Mouse (Mus musculus): ENCODE measurements around the gene 2610507B11Rik.
"Not testable (repeated sequence)": the region's sequence is repeated elsewhere in the genome, so short reads cannot be mapped to it uniquely, and the experiment has no call there.

Gene 2610507B11Rik

DNA sequence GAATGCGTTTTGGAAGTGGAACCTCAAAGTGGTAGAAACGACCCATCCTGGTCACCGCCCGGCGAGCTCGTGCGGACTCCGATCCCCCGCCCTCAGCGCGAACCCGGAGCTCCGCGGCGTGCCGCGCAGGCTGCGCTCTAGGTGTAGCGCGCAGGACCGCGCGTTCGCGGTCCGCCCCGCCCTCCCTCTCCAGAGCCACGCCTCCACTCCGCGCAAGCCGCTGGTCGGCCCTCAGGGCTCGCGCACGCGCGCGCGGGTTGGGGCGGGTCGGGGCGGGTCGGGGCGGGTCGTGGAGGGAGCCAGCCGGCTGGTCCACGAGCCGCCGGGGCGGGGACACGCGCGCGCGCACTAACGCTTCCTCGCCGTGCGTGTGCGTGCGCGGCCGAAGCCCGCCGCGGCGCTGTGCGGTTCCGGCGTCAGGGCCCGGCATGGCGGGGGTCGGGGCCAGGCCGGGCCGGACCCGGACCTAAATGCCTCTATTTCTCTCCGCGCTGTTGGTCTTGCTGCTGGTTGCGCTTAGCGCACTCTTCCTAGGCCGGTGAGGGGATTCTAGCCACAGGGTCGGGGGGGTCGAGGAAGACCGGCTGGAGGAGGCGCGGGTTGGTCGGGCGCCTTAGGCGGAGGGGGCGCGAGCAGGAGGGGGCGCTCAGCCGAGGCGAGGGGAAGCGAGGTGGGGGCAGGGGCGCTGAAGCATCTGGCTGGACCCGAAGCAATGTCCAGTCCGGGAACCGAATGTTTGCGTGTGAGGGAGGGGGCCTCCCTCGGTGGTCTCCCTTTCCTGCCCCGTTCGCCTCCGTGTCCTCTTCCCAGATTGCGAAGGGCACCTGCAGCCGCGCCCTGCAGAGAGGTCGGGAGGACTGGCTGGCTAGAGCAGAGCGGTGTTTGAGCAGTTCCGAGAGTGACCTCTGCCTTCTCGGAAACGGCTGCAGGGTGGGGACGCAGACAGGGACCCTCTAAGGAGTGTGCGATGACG, at the start of gene 2610507B11Rik:
Gene 2610507B11Rik (plus strand): TSS at position 373 of the 973 bp plus-strand sequence.
- DNase-seq (ENCODE audit: low spot score in 2 of 2), result peak; percentile 69 to 83

DNA sequence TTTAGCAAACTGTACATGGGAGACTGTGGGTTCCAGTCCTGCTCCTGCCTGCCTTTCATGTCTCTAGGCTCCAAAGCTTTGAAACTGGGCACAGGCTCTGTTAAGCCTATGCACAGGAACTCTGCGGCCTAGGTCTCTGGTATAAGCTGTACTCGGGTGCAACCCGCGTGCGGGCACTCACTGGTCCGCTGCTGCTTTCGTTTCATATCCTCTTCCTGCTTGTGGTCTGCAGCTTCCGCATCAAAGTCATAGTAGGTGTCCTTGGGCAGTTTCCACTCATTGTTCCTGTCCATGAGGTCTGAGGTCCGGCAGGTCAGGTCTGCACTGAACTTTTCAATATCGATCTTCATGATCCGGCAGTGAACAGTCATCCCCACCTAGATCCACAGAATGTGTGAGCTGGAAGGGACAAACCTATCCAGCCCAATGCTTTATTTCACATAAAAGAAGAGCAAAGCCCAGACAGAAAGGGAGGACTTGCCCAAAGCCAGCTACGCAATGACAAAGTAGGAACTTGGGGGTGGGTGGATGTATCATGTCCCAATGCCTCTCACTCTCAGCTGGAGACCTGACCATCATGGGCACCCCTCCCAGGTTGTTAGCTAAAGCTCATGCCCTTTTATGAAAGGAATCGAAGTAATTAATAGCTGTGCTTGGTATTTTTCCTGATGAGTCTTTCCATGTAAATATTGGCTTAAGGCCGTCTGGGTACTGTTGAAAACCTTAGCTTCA, 48.3 kb upstream of the 2610507B11Rik start:
- DNase-seq (ENCODE audit: low spot score in 2 of 2), result no peak

DNA sequence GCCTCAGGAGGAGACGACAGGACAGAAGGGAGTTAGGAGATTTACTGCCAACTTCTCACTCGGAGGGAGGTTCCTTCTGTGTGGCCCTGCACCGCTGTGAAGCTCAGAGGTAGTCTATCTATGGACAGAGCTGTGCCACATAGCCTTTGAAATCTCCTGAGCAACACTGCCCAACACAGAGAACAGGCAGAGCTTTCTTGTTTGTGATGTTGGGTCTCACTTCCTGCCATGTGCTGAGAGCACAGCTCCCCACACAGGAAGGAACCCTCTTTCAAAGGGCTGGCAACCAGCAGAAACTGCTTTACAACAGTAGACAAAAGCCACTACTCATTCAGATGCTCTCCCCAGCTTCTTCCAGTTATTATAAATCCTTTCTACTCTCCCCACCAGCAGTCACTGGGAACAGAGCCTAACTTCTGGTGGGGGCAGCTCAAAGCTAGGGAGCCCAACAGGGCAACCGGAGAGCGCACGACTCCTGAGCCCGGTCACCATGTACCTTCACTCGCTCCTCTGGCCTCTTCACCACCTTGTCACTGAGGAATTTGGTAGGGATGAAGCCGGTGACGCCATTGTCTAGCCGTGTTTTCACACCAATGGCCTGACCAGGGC, 45.7 kb upstream of the 2610507B11Rik start:
- DNase-seq (ENCODE audit: low spot score in 2 of 2), result peak in 1 of 2 experiments; percentile 26

DNA sequence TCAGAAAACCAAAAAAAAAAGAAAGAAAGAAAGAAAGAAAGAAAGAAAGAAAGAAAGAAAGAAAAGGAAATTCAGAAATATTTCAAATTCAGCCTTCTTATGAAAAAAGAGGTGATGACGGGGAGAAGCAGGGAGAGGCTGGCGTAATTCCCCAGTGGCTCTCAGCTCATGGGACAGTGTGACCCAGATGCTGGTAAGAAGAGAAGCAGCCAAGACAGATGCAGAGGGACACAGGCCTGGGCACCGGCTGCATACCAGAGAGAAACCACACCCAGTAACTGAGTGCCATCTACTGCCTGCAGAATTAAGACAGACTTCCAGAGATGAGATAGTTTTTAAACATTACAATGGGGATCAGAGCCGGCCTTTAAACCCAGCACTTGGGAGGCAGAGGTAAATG, 38.0 kb upstream of the 2610507B11Rik start:
- no peak for DNase-seq (ENCODE audit: low spot score in 2 of 2)

DNA sequence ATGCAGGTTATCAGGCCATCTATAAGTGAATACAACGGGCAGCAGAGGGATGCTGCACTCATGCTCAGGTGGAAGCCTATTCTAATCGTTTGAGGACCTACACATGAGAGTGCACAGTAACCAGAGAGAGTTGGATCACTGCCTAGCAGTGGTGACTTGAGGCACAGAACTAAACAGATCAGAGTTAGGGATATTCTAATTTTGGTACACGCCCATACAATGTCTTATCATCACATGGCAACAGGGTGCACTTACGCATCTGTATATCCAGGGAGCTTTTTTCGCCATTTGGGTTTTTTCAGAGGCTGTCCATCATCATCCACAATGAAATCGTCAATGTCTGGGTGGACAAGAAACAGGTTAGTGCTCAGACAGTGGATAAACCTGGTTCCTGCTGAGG, 30.0 kb upstream of the 2610507B11Rik start:
- DNase-seq (ENCODE audit: low spot score in 2 of 2), result no peak

DNA sequence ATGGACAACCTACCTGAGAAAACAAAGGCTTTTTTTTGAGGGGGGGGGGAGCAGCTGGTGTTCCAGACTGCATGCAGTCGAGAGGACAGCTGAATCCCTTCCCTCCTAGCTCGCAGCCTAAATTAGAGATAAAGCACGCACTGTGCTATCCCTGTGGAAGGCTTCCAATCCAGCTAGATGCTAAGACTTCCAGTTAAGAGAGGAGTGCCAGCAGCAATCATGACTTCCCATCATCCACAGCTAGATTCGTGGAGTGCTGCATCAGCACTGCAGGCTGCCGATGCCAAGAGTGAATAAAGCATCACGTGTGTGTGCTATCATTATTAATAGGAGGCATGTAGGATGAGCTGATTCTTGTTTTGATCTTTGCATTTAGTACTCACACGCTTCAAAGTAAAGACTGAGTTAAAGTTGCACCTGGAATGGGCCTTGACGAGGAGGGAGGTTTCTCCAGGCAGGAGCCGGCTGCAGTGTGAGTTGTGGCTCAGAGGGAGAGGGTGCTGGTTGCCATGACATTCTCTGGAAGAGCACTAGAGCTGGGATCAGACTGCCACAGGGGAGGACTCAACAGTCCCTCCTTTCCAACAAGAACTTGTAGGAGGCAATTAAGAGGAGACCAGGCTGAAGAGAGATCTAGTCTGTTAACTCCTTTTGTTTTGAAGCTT, 21.2 kb upstream of the 2610507B11Rik start:
- peak; percentile 55 to 64 for DNase-seq (ENCODE audit: low spot score in 2 of 2)

DNA sequence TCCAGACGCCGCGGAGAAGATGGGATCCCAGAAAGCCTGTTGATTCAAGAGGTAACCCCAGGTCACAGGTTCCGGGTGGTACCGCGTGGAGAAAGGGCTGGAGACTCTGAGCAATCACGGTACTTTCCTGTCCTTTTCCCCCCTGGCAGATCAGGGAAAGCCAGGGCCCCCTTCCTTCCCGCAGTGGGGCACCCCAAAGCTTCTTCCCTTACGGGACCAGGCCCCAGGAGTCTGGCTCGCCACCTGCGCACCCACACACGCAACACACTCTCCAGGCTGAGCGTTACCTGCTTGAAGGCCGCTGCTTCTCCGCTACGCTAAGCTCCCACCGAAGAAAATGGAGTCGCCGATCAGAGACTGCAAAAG, 16.3 kb upstream of the 2610507B11Rik start:
- peak in 1 of 2 experiments; percentile 7 for DNase-seq (ENCODE audit: low spot score in 2 of 2)

DNA sequence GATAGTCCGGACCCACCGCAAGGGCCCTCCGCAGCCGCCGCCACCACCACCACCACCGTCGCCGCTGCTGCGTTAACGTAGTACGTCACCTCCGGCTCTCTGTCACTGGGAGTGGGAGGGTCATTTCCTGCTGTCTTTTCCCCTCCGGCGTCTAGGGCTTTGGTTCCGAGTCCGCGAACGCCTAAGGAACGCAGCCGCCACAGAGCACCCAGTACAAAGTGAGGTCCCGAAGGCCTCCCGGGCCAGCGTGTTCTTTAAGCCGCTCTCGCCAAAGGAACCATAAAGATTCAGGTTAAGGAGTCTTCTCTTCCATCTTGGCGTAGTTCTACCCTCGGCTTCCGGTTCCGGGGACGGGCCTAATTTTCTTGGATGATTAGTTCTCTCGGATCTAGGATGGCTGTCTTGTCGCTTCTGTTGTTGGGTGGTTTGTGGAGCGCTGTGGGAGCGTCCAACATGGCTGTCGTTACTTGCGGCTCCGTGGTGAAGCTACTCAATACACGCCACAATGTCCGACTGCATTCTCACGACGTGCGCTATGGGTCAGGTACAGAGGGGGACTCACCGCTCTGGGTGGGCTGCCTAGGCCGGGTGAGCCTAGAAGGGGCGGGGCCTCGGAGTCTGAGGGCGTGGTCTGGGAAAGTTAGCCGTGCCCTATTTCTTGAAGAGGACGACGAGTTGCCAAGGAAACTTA, 15.8 kb upstream of the 2610507B11Rik start, which contains the start of the genes Sdf2 and Supt6:
Gene Sdf2 (plus strand): TSS at position 120 of the 691 bp plus-strand sequence.
Gene Supt6 (minus strand): TSS at position 361 of the 691 bp plus-strand sequence.
- DNase-seq (ENCODE audit: low spot score in 2 of 2), result peak; percentile 61 to 87

DNA sequence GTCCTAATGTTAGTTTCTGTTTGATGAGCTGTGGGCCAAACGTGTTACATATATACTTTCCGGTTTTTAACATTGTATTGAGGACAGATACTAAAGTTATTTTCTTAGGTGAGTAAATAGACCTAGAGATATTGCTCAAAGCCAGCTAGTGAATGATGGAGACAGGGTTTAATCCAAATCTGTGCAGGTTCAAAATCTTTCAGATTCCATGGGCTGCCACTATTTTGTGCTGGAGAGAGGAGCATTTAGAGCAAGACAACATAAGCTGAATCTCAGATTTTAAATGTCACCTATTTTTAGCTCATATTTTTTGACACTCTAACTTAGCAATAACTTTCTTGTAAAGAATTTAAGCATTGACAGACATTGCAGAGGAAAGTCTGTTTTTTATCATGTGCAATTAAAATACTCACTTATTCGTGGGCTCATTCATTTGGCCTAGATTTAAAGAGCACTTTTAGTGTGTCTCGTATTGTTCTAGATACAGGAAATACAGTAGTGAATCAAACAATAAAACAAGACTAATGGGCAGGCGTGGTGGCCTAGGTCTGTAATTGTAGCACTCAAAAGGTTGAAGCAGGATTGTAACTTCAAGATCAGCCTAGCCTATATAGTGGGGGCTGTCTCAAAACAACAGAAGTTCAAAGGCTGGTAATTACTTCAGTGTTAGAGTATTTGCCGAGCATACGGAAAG, 15.1 kb upstream of the 2610507B11Rik start:
- no peak for DNase-seq (ENCODE audit: low spot score in 2 of 2)

DNA sequence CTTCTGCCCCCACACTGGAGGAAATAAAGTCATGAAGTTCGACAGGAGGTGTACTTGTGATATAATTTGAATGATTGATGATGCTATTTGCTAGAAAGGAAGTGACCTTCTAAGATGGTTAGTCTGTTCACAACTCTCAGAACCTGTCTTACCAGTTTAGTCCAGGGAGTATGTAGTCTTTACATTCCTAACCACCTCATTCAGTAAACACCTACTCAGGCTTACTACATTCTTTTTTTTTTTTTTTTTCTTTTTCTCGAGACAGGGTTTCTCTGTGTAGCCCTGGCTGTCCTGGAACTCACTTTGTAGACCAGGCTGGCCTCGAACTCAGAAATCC, 14.6 kb upstream of the 2610507B11Rik start:
- no peak for DNase-seq (ENCODE audit: low spot score in 2 of 2)

DNA sequence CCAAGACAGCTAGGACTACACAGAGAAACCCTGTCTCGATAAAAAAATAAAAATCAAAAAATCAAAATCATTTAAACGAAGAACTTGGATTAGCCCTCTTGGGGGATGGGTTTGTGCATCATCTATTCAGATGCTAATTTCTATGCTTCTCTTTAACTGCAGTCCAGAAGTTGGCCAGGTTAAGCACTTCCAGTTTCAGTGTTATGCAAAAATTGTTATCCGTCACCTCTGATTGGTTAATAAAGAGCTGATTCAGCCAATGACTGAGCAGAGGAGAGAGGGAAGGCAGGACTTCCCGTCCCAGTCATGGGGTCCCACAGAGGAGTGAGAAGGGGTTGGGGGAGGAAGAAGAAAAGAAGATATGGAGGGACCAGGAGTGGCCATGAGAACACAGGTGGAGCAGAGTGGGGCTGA, 13.8 kb upstream of the 2610507B11Rik start:
- no peak for DNase-seq (ENCODE audit: low spot score in 2 of 2)

DNA sequence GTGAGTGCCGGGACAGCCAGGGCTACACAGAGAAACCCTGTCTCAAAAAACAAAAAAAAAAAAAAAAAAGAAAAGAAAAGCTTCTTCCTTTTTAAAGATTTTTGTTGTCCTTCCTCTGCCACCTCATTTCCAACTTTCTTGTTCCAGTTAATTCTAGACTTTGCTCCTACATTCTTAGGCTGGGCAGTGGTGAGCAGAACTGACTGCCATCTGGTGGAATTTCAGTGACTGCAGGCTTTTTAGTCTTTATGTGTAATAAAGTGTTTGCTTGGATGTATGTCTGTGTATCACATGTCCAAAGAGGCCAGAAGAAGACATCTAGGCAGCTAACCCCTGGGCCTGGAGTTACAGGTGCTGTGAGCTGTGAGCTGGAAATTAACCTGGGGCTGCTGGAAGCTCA, 4.9 kb upstream of the 2610507B11Rik start:
- DNase-seq (ENCODE audit: low spot score in 2 of 2), result no peak

DNA sequence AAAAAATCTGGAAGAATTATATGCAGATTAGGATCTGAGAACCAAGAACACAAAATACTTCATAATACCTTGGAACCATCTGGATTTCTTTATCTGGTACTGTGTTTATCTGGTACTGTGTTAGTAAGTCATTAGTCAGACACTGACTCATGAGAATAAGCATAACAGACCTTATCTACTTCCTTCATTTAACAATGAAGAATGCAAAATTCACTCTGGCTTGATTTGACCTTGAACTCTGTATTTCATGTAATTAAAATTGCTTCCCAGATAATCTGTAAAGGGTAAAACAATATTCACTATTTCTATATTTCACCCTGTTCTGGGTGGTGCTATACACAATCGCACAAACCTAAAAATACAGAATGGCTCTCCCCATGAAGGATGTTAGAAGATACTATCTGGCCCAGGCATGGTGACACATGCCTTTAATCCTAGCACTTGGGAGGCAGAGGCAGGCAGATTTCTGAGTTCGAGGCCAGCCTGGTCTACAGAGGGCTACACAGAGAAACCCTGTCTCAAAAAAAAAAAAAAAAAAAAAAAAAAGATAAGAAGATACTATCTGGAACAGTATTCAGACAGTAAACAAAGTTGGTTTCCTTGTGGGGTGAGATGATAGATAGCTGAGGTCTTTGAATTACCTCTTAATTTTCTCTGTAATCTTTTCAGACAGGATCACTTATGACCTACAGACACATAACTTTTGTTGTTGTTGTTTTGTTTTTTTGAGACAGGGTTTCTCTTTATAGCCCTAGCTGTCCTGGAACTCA, 878 bp upstream of the 2610507B11Rik start:
- no peak for DNase-seq (ENCODE audit: low spot score in 2 of 2)

DNA sequence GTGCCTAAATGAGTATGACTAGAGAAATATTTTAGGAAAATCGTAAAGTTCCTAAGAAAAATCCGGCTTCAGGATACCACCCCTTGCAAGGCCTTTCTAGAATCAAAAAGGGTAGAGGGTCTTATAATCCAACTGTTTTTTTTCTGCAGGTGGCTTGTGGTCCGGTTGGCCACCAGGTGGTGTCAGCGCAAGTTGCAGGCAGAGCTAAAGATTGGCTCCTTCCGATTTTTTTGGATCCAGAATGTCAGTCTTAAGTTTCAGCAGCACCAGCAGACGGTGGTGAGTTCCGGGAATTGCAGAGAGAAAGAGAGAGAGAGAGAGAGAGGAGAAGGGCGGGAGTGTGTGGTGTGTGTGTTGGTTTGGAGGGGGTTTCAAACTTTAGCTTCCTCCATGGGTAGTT, 998 bp downstream of the 2610507B11Rik start:
- peak in 1 of 2 experiments; percentile 39 for DNase-seq (ENCODE audit: low spot score in 2 of 2)

DNA sequence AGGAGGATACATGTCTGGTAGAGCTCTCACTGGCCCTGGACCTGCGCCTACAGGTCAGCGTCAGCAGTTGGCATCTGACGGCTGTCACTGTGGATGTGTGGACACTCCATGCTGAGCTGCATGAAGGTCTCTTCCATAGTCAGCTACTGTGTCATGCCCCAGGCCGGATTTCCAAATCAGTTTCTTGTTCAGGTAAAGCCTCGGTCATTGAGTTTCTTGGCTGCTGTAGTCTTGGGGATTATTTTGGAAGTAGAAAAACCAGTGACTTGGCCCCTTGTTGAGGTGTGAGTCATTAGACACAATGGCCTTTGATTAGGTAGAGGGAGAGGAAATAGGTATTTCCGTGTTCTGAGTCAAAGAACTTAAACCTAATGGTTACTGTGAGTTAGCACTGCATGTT, 4.0 kb downstream of the 2610507B11Rik start:
- no peak for DNase-seq (ENCODE audit: low spot score in 2 of 2)

DNA sequence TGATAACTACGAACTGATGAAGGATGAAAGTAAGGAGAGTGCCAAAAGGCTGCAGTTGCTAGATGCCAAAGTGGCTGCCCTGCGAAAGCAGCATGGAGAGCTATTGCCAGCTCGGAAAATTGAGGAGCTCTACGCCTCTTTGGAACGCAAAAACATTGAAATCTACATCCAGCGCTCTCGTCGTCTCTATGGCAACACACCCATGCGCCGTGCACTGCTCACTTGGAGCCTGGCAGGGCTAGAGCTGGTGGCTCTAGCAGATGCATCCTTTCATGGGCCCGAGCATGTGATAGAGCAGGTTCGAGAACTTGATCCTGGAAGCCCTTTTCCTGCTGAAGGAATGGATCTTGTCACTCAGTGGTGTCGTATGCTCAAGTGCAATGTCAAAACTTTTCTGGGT, 10.4 kb downstream of the 2610507B11Rik start:
- peak; percentile 43 to 79 for DNase-seq (ENCODE audit: low spot score in 2 of 2)

DNA sequence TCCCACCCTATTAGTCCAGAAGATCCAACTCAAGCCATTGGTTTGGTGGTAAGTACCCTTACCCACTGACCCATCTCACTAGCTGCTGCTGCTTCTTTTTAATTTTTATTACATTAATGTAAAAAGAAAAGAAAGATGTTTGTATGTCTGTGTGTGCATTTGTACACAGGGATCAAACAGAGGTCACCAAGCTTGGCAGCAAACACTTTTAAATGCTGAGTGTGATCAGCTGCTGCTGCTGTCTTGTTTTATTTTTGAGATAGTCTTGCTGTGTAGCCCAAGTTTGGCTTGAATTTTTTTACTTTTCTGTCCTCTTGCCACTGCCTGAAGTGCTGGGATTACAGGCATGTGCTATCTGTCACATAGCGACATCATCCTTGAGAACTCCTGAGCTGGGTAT, 14.0 kb downstream of the 2610507B11Rik start:
- DNase-seq (ENCODE audit: low spot score in 2 of 2), result no peak

DNA sequence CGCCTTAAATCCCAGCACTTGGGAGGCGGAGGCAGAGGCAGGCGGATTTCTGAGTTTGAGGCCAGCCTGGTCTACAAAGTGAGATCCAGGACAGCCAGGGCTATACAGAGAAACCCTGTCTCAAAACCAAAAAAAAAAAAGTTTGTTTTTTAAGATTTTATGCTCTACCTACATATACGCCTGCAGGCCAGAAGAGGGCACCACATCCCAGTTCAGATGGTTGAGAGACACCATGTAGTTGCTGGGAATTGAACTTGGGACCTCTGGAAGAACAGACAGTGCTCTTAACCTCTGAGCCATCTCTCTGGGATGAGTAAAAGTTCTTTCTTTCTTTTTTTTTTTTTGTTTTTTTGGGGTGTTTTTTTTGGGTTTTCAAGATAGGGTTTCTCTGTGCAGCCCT, 14.6 kb downstream of the 2610507B11Rik start:
- DNase-seq (ENCODE audit: low spot score in 2 of 2), result not testable (repeated sequence)

DNA sequence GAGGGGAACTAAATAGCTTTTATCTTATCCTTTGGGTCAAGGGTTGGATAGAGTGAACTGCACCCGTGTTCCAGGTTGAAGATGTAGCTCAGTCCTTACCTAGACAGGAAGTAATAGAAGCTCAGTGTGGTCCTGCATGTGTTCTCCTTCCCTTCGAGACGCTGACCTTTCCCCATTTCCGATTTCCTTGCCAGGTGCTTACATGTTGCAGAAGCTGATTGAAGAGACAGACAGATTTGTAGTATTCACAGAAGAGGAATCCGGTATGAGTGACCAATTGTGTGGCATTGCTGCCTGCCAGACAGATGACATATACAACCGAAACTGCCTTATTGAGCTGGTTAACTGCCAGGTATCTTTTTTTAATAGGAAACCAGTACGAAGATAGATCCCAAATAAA, 17.3 kb downstream of the 2610507B11Rik start:
- DNase-seq (ENCODE audit: low spot score in 2 of 2), result no peak

DNA sequence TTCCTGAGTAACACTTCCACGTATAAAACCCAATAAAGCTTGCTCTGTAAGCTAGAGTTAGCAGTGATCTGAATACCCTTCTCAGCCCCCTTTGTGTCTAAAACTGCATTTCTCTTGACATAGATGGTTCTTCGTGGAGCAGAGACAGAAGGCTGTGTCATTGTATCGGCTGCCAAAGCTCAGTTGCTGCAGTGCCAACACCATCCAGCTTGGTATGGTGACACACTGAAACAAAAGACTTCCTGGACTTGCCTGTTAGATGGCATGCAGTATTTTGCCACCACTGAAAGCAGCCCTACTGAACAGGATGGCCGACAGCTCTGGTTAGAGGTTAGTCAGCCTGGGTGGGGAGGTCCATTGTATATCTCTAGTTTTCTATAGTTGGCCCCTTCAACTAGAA, 18.0 kb downstream of the 2610507B11Rik start:
- DNase-seq (ENCODE audit: low spot score in 2 of 2), result no peak
